Mouse (Mus musculus) lung, postnatal 36 days (tissue): Measurements from ENCODE around the gene Ifna2.
A peak's percentile ranks its signal among the peaks of the same experiment; 100 is the strongest.

Source experiments
- DNase-seq: peaks from one replicate; pipeline ENCODE4 v3.0.0; 2022; ENCODE audit warnings: mixed read lengths

Ifna2 gene

DNA sequence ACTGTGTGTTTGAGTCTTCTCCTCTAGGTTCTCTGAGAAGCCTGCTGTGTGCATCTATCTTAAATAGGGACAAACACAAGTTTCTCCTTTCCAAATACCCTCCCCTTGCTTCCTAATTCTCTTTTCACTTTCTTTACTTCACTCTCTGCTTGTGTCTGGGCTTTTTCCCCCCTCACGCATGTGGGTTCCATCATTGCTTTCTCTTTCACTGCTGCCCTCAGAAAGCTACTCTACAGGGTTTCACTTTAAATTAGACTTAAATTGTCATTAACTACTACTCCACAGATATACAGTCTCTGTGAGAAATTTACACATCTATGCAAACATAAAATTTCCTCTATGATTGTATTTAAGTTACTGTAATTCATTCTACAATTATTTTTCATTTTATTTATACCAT, at the start of gene Ifna2:
Ifna2 (minus strand) TSS at position 101 of the 400 bp plus-strand sequence.
- DNase-seq = no peak

DNA sequence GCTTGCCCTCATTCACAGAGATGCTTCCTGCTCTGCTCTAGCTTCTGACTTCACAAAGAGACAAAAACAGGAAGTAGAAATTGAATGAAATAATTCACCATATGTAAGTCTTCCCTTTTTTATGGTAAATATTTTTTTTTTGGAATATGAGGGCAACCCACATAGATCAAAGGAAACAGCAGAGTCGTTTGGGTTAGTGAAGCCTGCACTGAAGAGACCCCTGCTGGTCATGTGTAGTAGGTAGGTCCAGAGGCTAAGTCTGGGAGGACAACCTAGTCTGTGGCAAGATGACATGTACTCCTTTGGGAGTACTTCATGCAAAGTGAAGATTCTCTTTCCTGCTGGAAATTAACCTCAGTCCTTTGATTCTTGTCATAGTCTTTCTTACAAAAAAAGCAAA, 43.6 kb upstream of the Ifna2 start:
- DNase-seq = peak; percentile 79

DNA sequence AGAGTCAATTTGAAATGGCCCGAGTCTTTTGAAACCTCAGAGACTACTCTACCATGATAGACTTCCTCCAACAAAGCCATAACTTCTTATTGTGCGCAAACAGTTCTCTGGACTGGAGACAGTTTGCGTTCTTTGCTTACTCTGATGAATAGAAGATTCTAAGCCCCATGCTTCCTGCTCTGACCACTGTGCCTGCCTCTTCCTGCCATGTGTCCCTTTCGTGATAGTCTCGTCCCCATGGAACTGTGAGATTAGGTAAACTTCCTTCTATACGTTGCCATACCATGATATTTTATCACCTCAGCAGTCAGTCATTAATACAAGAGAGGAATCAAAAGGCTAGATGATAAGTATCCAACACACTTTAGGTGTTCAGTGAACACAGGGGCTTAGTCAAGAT, 43.0 kb upstream of the Ifna2 start:
- no peak for DNase-seq

DNA sequence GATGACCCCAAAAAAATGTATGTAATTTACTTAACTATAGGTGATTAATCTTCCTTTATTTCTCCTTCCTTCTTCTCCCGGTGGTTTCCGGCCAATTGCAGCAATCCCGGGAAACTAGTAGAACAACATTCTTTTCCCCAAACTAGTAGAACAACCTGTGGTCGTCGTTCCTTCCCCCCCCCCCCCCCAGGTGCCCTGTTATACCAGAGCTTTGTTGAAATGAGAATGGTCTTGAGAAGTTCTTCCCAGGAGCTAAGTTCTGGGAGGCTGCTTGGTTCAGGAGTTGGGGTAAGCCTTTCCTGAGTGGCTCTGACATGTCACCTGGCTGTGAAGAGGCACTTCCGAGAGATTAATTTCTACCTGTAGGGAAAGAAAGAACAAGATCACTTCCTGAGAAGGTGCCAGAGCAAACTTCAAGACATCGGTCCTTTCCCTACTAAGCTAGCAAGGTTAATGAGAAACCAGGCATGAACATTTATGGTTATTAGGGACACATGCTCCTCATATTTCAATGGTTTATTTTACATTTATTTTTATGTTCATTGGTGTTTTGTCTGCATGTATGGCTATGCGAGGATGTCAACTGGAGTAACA, 39.9 kb upstream of the Ifna2 start:
- DNase-seq = no peak

DNA sequence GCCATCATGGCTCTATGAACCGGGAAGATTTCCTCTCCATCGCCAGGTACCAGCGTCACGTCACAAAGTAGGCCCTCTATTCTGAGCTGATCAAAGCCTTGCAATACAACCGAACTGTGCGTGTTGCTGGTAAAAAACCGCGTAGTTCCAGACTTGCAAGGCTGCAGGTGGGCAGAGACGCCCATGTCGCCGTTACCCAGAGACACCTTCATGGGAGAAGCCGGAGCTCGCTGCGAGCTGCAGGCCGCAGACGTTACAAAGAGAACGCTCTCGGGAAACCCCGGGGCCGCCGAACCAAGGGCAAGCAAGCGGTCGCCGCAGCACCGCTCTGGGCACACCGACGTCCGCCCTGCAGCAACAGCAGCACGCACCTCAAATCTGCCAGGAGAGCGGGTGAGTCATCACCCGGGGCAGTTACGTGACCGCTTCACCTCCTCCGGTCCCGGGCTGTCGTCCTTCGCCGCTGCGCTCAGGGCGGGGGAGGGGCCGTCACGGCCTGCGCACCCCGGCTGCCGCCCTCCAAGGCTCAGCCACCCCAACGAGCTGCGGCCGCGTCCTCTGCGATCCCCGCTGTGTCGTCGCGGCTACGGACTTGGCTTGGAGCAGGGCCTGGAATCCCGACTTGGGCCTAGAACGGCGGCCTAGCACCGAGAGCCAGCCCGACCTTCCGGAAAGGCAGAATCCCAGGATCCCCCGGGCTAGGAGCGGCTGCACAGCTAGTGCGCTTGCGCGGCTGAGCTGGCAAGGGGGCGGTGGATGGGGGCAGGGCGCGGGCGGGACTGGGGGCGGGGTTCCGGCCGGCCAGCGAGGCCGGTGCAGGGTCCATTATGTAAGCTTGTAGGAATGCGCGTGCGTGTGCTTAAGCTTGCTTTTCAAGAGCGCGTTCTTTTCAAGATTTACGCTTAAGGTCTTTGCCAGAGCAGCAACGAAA, 38.3 kb upstream of the Ifna2 start, which contains the start of the genes Gm26566 and Klhl9:
Gm26566 (plus strand) TSS at position 15 of the 931 bp plus-strand sequence.
Klhl9 (minus strand) TSS at position 675 of the 931 bp plus-strand sequence.
- DNase-seq = peak; percentile 91

DNA sequence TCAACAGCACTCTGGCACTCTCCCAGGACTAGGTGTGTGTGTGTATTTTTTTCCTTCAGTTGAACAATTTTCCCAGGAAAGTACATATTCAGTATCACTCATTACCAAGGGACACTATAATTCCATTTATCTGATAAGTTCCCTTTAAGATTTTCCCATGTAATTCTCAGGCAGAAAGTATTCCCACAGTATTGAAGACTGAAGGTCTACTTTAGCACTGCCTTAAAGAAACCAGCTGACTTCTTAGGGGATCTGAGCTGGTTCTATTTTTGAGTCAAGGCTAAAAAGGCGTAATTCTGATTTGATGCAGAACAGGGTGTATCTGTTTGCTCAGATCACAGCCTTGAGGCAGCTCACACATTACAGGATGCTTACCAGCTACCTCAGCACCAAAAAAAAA, 35.0 kb upstream of the Ifna2 start:
- DNase-seq = peak; percentile 46

DNA sequence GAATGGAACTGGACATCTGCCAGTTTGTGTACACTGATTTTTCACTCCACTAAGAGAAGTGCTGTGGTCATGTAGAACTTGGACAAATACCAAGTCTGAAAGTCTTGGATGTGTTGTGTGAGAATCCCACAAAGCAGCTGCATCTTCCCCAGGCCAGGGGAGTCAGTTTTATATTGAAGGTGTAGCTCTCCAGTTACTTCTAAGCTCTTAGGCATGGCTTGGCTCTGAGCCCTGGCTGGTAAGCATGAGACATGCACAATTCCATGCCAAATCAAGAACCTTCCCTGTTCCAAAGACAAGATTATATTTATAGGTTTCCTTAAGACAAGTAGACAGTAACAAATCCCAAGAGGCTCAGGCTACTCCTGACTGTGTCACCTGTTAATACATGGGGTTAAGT, 31.3 kb upstream of the Ifna2 start:
- DNase-seq = no peak

DNA sequence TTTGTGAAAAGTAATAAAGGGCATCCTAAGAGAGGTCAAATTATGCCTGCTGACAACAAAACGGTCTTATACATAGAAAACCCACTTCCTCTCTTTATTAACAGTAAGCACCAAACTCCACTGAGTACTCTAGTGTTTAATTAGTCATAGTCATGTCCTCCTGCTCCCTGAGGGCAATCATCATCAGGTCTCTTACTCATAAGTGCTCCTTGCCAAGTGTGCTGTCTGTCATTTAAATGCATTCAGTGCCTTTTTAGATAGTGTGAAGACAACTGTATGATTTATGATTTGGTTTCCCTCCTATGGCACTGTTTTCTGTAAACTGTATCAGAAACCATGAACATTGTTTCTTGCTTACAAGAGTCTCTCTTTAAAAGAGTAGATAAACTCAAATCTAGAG, 30.6 kb upstream of the Ifna2 start:
- DNase-seq = no peak

DNA sequence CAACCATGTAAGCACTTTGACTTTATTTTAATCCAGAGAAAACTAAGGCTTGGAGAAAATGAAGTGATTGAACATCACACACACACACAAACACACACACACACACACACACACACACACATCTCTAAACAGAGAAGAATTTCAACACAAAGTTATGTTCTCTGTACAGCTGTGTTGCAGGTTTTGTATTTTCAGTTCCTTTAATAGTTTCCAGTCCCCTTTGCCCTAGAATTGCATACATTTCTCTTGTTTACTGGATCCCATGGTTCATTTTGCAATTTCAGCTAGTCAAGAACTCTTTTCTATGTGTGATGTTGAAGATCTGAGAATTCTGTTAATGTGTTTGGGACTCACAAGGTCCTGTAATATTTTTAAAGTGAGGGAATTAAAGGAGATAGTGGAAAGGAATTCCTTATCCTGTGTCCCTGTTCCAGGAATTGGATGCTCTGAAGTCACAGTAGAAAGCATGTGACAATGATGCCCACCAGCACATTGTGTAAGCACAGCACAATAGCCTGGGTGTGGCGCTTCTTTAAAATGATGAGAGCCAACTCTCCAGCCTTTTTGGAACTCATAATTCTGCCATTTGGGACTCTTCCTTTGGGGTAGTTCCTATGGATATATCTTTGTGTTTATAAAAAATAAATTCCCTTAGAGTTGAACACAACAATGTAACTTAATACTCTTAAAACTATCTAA, 23.6 kb upstream of the Ifna2 start:
- DNase-seq = peak; percentile 53

DNA sequence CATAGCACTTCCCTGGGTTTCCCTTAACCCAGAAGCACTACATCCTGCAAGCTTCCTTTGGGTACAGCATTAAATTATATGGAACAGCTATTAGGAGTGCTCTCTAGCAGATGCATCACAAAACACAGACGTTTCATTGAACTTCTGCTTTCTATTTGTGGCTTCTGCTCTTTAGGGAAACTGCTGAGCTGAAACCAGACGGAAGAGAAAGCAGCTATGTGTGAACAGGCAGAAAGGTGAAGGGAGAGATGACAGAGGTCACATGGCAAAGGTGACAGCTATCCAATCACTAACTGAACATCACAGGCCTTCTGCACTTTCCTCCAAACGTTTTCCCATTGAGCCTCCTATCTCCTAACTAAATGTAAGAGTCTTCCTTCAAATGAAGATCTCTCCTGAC, 22.2 kb upstream of the Ifna2 start:
- DNase-seq = no peak

DNA sequence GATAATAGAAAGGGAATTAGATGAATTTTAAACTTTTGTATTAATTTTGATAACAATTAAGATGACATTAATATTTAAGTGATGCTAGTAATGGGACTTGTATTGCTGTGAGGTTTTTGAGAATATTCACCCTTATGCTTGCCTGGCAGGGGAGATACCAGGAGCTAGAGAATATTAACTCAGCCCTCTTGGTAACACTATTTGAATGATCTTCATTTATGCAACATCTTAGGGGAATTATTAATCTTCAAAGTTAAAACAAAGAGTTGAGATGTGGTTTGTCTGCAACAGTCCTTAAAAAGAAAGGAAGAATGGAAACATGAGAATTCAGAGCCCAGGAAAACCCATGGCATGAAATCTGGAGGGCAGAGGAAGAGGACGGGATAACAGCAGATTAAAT, 15.6 kb upstream of the Ifna2 start:
- DNase-seq = no peak

DNA sequence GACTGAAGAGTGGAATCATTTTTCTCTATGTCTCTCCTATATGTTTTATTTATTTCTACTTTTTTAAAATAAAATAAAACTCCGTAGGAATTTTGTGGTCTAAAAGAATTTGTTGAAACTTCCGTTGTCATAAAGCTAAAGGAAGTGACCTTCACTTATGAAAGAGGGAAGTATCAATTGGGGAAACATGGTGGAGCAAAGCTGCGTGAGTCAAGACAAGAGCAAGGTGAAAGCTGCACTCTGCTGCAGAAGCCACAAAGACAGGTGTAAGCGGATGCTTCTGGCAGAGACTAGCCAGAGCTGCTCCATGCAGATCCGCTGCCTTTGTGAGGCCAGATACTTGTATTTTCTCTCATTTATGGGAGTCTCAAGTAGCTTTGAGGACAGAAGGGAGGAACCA, 15.1 kb upstream of the Ifna2 start:
- DNase-seq = no peak

DNA sequence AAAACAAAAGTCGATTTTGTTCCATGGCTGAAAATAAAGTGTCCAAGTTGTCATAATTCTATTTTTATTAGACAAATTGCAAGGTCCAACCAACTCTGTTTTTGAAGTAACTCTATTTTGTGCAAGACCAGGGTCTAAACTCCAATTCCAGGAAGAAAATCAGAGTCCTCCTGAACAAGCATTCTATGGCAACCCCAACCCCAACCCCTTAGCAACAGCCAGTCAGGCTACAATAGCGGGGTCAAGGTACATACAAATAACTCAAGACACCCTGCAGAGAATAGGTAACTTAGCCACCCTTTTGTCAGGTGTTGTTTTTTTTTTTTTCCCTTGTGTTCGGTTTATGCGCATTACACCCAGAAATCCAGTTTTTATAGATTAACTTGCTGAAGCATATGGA, 14.0 kb upstream of the Ifna2 start:
- DNase-seq = no peak

DNA sequence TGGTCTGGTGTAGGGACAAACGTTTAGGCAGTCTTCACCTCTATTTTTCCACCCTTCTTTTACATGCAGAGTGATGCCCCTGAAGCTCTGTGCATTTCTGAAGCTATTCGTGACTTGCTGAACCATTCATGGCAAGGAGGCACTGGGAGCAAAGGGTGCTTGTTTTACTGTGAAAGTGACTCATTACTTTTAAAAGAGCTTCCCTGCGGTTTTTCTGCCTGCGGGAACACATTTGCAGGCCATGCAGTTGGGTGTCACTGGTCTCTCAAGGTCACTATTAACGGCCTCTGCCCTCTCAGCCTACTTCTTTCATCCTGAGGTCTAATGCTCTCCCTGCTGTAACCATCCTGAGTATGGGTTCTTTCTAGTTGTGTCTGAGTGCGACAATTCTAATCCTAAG, 13.4 kb upstream of the Ifna2 start:
- no peak for DNase-seq

DNA sequence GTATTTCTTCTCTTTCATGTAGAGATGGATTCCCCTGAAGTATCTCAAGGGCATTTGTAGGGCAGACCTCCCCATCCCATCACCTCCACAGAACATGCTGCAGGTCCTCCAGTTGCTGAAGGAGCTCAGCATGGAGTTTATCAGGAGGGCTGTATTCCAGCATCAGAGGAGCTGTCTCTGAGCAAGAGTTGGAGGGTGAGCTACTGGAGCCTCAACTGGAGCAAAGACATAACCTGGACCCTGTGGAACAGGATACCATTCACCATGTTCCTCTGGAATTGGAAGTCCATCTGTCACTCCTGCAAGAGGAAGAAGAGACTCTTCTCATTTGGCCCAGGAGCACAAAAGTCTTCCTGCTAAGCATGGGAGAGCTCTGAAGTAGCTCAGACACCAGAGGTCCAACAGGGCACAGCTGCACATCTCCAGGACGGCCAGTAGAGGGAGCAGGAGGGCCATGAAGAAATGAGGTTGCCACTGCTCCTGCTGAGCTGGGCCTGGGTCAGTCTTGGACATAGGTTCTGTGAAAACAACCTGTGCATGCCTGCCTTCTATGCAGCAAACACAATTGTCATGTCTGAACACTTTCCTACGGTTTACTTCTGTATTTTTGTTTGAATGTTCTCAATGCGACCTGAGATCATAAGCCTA, 12.6 kb upstream of the Ifna2 start:
- DNase-seq = peak; percentile 87

DNA sequence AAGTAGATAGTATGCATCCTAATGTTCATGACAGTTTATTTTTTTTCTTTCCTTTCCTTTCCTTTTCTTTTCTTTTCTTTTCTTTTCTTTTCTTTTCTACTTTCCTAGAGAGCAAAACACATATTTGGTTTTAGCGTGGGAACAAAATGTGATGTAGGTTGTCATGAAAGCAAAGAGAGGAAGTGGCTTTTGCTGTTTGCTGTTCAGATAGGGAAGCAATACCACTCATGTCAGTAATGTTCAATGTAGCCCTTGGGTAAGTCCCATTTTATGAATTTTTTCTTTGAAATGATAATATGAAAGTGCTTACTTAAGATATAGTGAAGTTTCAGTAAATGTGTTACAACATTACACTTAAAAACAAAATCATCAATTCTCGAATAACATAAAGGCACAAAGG, 9.7 kb upstream of the Ifna2 start:
- DNase-seq = no peak

DNA sequence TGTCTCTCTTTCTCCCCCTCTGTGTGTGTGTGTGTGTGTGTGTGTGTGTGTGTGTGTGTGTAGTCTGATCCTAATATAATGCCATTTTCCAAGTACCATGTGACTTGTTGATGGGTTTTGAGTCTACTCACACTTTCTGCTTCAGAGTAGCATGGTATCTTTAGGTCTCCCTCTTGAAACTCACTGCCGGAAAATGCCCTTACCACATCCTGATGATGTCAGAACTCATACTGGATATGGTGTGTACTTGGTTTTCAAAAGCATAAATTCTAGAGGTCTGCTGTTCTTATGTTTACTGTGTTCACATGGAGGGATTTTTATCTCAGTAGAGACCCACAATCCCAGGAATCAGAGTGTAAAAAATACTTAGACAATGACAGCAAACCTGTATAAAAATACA, 8.8 kb upstream of the Ifna2 start:
- no peak for DNase-seq

DNA sequence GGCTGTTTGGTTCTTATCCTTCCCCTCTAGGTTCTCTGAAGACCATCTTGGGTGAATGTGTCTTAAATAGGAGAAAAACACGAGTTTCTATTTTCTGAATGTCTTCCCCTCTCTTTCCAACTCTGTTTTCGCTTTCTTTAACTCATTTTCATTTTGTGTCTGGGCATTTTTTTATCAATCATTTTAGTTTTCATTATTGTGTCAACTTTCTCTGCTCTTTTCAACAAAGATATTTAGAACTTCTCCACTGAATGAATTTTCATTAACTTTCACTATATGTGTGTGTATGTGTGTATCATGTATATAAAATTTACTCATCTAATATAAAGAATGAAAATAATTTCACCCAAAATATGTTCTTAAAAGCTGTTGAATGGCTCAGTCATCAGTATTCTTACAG, 7.5 kb upstream of the Ifna2 start, which contains the start of gene Ifnab:
Ifnab (minus strand) TSS at position 101 of the 400 bp plus-strand sequence.
- no peak for DNase-seq

DNA sequence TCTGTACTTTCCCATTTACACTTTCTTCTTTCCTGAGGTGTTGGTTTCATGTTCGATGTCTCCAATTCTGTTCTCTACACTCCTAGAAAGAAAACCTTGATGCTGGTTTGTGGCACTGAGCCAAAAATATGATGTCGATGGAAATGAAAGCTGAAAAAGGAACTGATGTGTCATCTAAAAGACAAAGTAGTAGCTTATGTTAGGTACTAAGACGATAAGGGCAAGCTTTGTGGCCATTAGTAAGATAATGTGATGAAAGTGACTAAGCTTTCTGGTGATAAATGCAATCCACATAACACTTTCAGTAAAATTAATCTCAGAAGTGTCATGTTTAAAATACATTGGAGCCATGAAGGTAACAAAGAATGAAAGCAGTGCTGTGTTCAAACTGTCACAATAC, 2.4 kb downstream of the Ifna2 start:
- DNase-seq = no peak

DNA sequence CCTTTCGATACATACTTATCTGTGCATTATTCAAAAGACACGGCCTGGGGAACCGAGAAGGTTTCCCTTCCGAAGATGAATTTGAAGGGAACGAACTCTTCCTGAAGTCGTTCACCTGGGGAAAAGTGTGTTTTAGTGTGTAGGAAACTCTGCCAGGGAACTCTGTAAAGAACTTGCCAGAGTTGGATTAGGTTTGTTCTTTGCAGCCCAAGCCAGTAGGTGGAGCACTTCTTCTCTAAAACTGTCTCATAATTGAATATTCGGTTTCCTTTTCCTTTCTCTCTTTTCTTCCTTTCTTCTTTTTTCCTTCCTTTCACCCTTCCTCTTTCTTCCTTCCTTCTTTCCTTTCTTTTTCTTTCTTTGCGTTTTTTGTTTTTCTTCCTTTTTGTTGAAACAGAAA, 3.4 kb downstream of the Ifna2 start:
- DNase-seq = peak; percentile 54

DNA sequence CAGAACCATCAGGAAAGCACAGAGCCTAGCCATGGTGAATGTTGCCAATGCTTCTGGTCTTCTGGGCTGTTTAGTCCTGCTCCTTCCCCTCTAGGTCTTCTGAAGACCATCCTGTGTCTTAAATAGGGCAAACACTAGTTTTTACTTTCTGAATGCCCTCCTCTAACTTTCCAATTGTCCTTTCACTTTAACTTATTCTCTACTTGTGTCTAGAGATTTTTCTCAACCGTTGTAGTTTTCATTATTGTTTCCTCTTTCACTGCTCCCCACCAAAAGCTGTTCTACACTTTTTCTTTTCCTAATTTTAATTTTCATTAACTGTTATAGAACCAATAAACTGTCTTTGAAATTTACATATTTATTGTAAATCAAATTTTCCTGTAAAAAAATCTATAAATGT, 6.9 kb downstream of the Ifna2 start, which contains the start of gene Ifna16:
Ifna16 (minus strand) TSS at position 101 of the 400 bp plus-strand sequence.
- DNase-seq = no peak

DNA sequence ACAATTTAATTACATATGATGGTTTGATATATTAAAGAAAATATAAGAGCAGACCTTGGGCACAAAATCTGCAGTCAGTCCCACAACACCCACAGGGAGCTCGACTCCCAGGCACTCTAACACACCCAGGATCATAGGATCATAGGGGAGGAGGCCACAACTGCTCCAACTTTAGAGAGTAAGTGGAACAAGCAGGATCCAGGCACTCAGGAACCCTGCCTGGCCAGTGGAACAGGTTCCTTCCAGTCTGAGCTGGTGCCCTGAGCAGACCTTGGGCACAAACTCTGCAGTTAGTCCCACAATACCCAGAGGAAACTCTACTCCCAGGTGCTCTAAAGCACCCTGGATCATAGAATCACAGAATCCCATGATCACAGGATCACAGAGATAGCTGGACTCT, 28.3 kb downstream of the Ifna2 start:
- no peak for DNase-seq

DNA sequence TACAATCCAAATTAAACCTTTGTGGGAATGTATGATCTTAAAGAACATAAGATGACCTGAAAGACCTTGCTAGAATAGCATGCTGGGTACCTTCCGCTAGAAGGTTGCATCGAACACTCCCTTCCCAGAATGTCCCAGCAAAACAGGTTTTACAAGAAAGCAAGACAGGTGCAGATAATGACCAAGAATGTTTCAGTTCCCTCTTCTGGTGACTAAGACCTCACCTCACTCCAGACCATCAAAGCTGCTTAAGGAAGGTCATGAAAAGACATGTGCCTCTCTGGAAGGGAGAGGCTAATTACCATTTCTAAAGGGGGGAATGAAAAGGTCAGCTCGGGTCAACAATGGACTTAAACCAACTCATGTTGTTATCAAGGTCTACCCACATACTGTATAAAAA, 30.1 kb downstream of the Ifna2 start:
- DNase-seq = no peak
